Mouse (Mus musculus): ENCODE data around the gene Cks1brt.
"Not testable (repeated sequence)": the region's sequence is repeated elsewhere in the genome, so short reads cannot be mapped to it uniquely, and the experiment has no call there.

The Cks1brt gene

DNA sequence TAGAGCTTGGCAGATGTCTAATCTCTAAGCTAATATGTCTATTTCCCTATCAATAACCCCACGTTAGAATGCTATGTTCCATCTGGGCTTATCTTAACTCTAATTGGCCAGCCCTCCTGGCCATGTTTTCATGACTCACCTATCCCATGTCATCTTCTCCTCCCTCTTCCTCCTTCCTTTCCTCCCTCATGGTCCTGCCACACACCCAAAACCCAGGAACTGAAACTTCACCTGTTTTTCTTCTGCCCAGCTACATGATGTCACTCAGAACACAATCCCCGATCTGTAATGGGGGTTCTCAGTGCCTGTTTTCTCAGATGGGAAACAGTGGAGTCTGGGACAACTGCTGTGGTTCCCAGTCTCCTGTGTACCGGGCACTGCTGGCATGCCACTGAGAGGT, at the start of gene Cks1brt:
Gene Cks1brt (plus strand): TSS at position 301 of the 400 bp plus-strand sequence.
- no peak for DNase-seq

DNA sequence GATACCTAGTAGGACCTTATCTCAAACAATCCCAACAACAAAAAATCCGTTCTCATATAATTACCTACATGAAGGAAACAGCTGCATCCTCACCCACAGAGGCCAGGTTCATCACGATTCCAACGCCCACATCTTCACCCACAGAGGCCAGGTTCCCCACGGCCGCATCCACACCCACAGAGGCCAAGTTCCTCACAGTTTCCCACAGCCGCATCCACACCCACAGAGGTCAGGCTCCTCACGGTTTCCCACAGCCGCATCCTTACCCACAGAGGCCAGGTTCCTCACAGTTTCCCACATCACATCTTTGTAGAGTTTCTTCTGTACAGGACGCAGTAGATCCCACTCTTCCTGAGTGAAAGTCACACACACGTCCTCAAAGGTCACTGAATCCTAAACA, 38.5 kb upstream of the Cks1brt start:
- DNase-seq = no peak

DNA sequence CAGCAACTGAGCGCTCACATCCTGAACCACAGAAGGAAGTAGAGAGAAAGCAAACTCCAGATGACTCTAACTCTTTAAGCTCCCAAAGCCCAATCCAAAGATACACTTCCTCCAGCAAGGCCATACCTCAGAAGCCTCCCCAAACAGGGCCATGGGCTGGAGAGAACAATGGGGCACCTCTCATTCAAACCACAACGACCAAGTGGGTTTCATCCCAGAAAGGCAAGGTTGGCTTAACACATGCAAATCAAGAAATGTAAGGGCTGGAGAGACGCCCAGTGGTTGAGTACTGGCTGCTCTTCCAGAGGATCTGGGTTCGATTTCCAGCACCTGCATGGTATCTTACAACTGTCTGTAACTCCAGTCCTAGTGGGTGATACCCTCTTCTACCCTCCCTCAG, 36.2 kb upstream of the Cks1brt start:
- no peak for DNase-seq

DNA sequence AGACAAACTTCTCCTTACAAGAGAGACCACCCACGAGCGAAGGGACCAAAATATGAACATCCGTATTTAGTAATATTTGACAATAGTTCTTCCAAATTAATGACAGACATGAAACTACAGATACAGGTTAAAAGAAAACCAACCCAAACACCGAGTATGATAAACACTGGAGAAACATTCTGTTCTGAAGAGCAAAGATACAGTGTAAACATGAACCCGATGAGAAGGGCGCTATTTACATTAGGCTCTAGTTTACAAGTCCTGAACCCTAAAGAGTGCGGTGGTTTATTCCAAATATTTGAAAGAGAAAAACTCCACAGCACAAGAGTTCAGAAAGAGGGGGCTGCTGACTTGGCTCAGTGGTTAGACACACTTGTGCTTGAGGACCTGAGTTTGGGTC, 34.7 kb upstream of the Cks1brt start:
- no peak for DNase-seq

DNA sequence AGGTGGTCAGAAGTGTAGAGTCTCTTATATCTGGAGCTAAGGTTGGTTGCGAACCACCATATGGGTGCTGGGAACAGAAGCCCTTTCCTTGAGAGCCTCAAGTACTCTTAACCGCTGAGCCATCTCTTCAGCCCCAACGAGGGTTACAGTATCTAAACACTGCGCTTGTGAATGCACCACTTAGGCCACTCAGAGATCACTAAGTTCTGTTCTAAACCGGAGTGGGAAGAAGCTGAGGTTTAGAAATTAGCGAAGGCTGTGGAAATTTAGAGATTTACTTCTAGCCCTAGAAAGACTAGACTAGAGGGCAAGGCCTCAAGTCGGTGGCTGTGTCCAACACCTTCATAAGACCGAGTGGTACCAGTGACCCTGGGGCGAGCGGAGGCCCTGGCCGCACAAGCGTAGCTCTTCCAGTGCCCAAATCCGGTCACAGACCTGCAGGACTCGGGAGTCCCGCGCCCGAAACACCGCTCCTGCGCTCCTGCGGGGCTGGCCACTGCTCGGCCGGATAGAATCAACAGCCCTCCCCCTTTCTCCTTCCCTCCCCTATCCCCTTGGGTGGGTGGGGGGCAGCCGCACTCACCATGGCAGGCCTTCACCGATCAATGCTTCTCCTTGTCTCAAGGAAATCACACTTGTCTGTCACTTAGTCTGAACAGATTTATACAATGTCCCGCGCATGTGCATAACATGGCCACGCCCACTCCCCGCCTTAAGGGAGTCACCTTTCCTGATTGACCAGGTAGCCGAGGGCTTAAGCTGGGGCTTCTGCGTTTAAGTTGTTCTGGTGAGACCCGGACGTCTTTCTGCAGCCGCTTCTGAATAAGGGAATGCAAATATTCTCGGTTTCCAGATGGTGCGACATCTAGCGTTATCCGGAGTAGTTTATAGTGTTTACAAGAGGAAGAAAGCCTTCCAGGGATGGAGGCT, 32.4 kb upstream of the Cks1brt start:
- peak; percentile 30 for DNase-seq

DNA sequence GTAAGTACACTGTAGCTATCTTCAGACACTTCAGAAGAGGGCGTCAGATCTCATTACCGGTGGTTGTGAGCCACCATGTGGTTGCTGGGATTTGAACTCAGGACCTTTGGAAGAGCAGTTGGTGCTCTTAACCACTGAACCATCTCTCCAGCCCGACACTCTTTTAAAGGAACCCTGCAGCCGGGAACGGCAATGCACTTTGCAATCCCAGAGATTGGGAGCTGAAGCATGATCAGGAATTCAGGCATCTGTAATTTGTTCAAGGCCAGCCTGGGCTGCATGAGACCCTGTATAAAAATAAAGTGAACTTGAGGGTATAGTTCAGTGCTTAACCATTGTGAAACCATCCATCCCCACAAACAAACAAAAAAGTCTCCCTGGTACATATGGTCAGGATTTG, 31.5 kb upstream of the Cks1brt start:
- not testable (repeated sequence) for DNase-seq

DNA sequence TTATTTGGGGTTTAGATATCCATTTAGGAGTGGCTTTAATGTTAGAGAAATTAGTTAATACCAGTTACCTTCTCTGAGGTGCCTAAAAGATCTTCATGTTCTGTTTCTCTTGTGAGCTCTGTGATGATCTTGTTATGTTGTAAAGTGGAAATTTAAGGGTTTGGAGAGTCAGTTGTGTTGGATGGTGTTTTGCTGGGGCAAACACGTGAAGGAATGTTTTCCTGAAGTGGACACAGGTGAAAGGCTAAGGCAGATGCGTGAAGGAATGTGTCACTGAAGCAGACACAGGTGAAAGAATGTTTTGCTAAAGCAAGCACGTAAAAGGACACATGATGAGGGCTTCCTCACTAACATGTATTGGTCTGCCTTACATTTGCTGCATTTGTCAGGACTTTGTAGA, 28.7 kb upstream of the Cks1brt start, which contains the start of gene Zfp791:
Gene Zfp791 (minus strand): TSS at position 101 of the 400 bp plus-strand sequence.
- DNase-seq = no peak

DNA sequence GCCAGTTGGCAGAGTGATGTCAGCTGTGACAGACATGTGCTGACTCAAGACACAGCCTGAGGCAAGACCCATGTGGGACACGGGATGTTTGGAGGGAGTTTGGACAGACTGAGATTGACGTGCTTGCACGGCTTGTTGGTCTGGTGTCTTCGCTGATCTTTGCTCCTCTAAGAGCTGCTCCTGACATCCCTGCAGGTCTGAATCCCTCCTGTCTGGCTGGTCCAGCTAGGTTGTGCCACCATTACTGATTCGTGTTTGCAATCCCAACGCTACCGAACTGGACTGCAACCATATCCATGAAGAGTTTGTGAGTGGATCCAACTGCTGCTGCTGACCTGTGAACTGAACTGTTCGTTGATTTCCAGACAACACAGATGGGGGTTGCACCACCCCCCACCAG, 28.0 kb upstream of the Cks1brt start:
- no peak for DNase-seq

DNA sequence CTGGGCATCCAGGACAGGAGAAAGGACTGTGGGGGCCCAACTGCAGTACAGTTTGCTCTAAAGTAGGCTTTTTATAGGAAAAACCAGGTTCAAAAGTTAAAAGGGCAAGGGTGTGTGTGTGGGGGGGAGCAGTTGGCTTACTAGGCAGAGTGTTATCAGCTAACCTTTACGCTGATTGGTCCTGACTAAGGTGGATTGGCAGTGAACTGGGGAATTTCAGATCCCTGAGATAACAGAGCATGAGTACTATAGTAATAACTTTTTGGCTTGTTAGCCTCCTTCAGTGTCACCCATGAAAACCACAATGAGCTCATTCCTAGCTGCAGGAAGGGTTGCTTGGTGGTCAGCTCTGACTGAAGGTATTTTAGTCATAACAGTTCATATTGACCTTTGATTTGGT, 19.4 kb upstream of the Cks1brt start:
- no peak for DNase-seq

DNA sequence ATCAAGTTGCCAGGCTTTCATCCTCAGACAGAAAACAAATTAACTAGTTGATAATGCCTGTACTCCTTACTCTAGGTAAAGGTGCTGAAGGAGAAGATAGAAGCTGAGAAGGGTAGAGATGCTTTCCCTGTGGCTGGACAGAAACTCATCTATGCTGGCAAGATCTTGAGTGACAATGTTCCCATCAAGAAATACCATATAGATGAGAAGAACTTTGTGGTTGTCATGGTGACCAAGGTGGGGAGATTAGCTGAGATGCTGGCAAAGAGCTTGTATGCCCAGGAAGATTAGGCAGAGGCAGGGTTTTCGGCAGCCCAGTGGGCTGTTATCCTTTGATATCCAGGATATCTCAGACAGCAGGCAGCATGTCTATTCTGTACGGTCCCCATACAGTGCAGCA, 16.0 kb upstream of the Cks1brt start:
- DNase-seq = not testable (repeated sequence)

DNA sequence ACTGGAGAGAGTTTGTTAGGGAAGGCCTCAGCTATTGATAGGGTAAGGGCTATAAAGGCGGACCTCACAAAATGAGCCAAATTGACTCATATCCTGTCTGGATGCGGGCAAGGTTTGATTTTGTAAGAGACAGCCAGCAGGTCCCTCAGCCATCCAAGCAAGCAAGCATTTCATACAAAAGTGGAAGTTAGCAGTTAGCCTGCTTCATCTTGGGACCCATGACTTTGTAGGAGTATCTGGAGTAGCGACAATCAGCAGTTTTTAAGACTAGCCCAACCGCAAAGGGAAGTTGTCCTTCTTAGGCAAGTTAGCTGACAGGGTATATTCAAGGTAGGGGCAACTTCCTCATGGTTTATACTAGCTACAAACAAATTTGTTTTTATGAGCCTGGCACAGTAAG, 9.2 kb upstream of the Cks1brt start:
- no peak for DNase-seq

DNA sequence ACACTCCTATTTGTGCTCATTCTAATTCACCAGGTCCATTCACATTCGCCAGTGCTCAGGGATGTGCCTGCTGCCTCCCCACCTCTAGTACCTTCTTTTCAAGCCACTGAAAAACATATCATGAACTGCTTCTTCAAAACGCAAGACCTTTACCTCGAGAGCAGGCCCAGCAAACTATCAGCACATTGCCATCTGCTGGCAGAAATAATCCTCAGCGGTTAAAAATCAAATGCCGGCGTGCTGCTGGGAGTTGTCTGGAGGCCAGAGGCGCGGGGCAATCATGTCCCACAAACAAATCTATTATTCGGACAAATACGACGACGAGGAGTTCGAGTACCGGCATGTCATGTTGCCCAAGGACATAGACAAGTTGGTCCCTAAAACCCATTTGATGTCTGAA, 19.6 kb downstream of the Cks1brt start:
- peak; percentile 16 for DNase-seq

DNA sequence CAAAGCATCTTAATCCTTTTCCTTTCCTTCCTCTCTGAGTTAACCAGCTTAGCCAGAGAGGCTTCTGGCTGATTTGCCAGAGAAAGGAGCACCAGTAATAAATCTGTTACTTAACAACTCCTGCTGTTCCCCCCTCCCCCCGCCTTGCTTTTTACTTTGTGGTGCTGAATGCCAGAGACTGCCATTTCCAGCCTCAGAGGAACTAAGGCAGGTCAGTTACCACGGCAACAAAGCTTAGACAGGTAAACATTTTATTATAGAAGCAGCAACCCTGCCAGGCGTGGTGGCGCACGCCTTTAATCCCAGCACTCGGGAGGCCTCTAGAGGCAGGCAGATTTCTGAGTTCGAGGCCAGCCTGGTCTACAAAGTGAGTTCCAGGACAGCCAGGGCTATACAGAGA, 24.2 kb downstream of the Cks1brt start:
- DNase-seq = no peak

DNA sequence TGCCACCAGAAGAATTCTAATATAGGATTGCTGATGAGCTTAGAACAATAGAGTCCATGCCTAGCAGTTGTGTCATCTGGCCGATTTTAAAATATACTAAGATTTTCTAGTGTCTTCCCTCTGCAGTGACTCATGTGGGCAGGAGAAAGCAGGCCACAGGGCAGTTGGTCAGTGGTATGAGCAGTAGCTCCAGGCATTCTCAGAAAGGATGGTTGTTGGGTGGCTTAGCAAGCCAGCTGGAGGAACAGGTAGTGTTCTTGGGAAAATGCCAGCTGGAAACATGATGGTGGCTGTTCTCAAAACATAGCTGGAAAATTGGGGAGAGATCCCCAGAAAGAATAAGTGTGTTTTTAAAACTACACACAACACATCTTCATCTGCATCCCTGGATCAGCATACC, 40.6 kb downstream of the Cks1brt start:
- no peak for DNase-seq

DNA sequence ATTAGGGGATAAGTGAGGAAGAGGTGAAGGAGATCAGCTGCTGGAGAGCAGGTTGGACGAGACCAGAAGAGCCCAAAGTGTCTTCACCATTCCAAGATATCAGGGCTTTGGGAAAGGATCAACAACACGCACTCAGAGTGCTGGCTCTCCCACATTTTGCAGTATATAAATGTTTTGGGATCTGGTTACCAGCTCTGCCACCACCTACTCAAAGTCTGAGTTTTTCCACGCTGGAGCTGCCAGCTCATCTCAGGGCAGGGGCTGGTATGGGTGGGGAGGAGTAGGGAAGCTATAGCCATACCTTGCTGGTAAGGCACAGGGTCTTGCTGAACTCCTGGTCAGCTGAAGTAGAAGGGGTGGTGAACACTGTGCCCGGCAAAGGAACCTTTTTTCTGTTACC, 68.5 kb downstream of the Cks1brt start:
- DNase-seq = no peak

DNA sequence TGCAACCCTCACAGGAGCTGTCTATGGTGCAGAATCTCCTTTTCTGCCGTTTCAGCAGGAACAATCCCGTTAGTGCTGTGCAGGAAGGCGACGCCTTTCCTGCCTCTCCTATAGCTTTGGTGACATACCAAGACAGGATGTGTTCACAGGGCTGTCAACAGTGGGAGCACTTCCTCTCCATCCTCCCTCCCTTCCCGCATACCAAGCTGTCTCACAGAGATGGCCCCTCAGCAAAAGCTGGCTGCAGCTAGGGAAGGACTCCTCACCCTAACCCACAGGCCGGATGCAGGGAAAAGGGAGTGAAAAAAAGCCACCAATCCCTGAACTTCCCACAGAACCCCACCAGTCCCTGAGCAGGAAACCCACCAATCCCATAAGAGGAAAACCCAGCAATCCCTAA, 69.3 kb downstream of the Cks1brt start:
- no peak for DNase-seq

Measured in thymus, postnatal 25 days (tissue).